Mouse (Mus musculus) ovary, postnatal 14 days (tissue): ENCODE measurements around the gene Cebpe.

Experiments
- DNase-seq: peaks from one replicate; pipeline ENCODE4 v3.0.0; 2022; ENCODE audit warnings: low spot score

The Cebpe gene

GRCm38 (mm10) chr14:54712074-54712473 lies at the start of gene Cebpe:
Gene Cebpe, minus strand, starts transcription at chr14:54712174.
- DNase-seq: no peak

- no peak for DNase-seq
Observed at GRCm38 (mm10) chr14:54756382-54756781, 44.4 kb upstream of the Cebpe start.

GRCm38 (mm10) chr14:54754602-54755018 lies 42.6 kb upstream of the Cebpe start:
- DNase-seq: peak; percentile 54

GRCm38 (mm10) chr14:54753986-54754601 lies 42.1 kb upstream of the Cebpe start:
- no peak for DNase-seq

- no peak for DNase-seq
Observed at GRCm38 (mm10) chr14:54752938-54753337, 41.0 kb upstream of the Cebpe start.

- no peak for DNase-seq
Observed at GRCm38 (mm10) chr14:54751768-54752167, 39.8 kb upstream of the Cebpe start.

- DNase-seq: no peak
Observed at GRCm38 (mm10) chr14:54749238-54749637, 37.3 kb upstream of the Cebpe start.

- no peak for DNase-seq
Observed at GRCm38 (mm10) chr14:54747942-54748917, 36.3 kb upstream of the Cebpe start.

- no peak for DNase-seq
Observed at GRCm38 (mm10) chr14:54746038-54746437, 34.1 kb upstream of the Cebpe start.

- DNase-seq: no peak
Observed at GRCm38 (mm10) chr14:54744473-54744872, 32.5 kb upstream of the Cebpe start.

GRCm38 (mm10) chr14:54742375-54742774 lies 30.4 kb upstream of the Cebpe start:
- no peak for DNase-seq

GRCm38 (mm10) chr14:54741721-54742120 lies 29.7 kb upstream of the Cebpe start:
- no peak for DNase-seq

GRCm38 (mm10) chr14:54737634-54738033 lies 25.7 kb upstream of the Cebpe start:
- DNase-seq: no peak

- DNase-seq: no peak
Observed at GRCm38 (mm10) chr14:54736555-54737552, 24.9 kb upstream of the Cebpe start.

GRCm38 (mm10) chr14:54735221-54735620 lies 23.2 kb upstream of the Cebpe start:
- DNase-seq: no peak

- DNase-seq: no peak
Observed at GRCm38 (mm10) chr14:54734004-54734403, 22.0 kb upstream of the Cebpe start.

GRCm38 (mm10) chr14:54732206-54732605 lies 20.2 kb upstream of the Cebpe start:
- DNase-seq: no peak

- DNase-seq: no peak
Observed at GRCm38 (mm10) chr14:54730305-54730704, 18.3 kb upstream of the Cebpe start.

- DNase-seq: no peak
Observed at GRCm38 (mm10) chr14:54728823-54729653, 17.1 kb upstream of the Cebpe start.

- DNase-seq: no peak
Observed at GRCm38 (mm10) chr14:54727565-54727964, 15.6 kb upstream of the Cebpe start.

- DNase-seq: no peak
Observed at GRCm38 (mm10) chr14:54724049-54724448, 12.1 kb upstream of the Cebpe start.
